Mouse (Mus musculus): ENCODE measurements around the gene Grm5.

DNA sequence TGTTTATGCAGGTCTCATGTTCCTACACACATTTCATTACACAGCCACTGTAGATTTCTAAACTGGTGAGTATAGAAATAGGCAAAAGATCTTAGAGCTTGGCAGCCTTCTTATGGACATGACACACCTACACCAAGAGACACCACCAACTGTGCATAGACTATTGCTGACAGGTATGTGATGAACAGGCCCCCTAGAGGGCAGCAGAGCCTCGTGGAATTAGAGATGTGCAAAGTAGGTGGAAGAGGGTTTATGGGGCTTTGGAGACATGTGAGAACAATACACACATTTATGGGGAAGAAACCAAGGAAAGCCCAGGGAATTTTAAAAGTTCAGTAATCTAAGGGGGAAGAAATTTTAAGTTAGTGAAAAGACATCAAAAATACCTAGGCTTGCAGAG, 513.7 kb downstream of the Grm5 start:
- peak; percentile 89 for TF ChIP-seq CTCF (IDR thresholded peaks at IDR 0.05)
- no peak for TF ChIP-seq EP300 (IDR thresholded peaks at IDR 0.05)
